Comparison of ENCODE assay signal across 15 mouse cellular contexts in the genomic region with DNA sequence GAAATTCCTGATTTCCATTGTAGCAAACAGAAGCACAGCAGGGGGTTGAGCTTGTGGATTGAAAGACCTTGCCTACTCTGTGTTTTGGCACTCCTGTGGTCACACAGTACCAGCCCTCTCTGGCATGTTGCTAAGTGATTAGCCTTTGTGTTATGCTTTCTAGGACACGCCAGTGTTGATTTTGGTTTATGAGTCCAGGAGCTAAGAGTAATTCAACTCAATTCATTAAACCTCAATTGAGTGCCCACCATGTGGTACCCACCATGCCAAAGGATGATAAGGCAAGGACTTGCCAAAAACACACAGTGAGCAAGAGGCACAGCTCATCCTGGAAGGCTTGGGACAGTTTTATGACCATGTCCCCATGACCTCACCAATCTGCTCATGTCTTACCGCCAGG.
DNase-seq lines count a peak whose midpoint lies in the region; ATAC-seq and TF ChIP-seq lines count a peak whose summit lies in the region.
"Had no signal": no experiment of that assay in that cellular context is flagged by ENCODE, and none has a peak within 500 bp of the region (broad histone marks: within the 10 kb centered on the region; RNA-seq: fewer than 3 reads in every experiment).

No protein-coding gene starts in this region.

- no peak for TF ChIP-seq CTCF in lung, embryonic 14.5 days (IDR thresholded peaks at IDR 0.05; ENCODE audit: low read depth)
- TF ChIP-seq CTCF in lung, postnatal 0 days (IDR thresholded peaks at IDR 0.05), result no peak

- no peak overlapping the region for H3K9ac ChIP-seq in lung, embryonic 14.5 days
- no peak overlapping the region for H3K9ac ChIP-seq in lung, postnatal 0 days (replicated peaks; ENCODE audit: low read depth)
- no peak overlapping the region for H3K9ac ChIP-seq in hindbrain, embryonic 14.5 days
- H3K9ac ChIP-seq: embryonic facial prominence, embryonic 15.5 days; heart, embryonic 13.5 days had no signal

- peak; percentile 3 for DNase-seq in lung, embryonic 14.5 days
- no peak for DNase-seq in lung, postnatal 0 days (ENCODE audit: low spot score)
- peak; percentile 47 for DNase-seq in embryo, embryonic 10.5 days (ENCODE audit: low spot score)
- DNase-seq in hindbrain, embryonic 14.5 days (ENCODE audit: low spot score), result peak; percentile 49
- DNase-seq in retina, postnatal 1 day, result peak; percentile 84
- no peak for DNase-seq in adrenal gland, postnatal 14 days
- no peak for DNase-seq in gastrocnemius, postnatal 36 days
- DNase-seq: cerebellum, adult 18-20 months; gastrocnemius, adult 2 months; kidney, postnatal 14 days; lung, postnatal 4 days; right cerebral cortex, adult 18-20 months; thymus, postnatal 25 days had no signal

- no peak for ATAC-seq in lung, embryonic 14.5 days (ENCODE audit: insufficient read depth)
- ATAC-seq in lung, postnatal 0 days, result no peak
- ATAC-seq in hindbrain, embryonic 14.5 days (ENCODE audit: low FRiP score), result peak; percentile 65; the same call in 1 of the 2 replicates

- intact Hi-C loops in gastrocnemius, postnatal 36 days (cut with DNase I), result no loop called here

- H3K36me3 ChIP-seq in lung, embryonic 14.5 days (ENCODE audit: insufficient read depth), result no peaks in the 10 kb centered on the region
- no peaks in the 10 kb centered on the region for H3K36me3 ChIP-seq in lung, postnatal 0 days (ENCODE audit: insufficient read depth, low read length)
- no peaks in the 10 kb centered on the region for H3K36me3 ChIP-seq in hindbrain, embryonic 14.5 days (replicated peaks; ENCODE audit: control insufficient read depth, insufficient read depth)
- H3K36me3 ChIP-seq: embryonic facial prominence, embryonic 15.5 days; heart, embryonic 13.5 days had no signal

- 68% methylated on average over 2 of the region's 2 CpGs for WGBS in lung, embryonic 14.5 days
- WGBS in lung, postnatal 0 days, result 62% methylated on average over 2 of the region's 2 CpGs
- 27% methylated on average over 2 of the region's 2 CpGs for WGBS in hindbrain, embryonic 14.5 days

- no peak for TF ChIP-seq EP300 in lung, postnatal 0 days (IDR thresholded peaks at IDR 0.05)

- no peaks in the 10 kb centered on the region for H3K27me3 ChIP-seq in lung, embryonic 14.5 days (ENCODE audit: insufficient read depth, low read length)
- no peaks in the 10 kb centered on the region for H3K27me3 ChIP-seq in lung, postnatal 0 days (replicated peaks; ENCODE audit: insufficient read depth, low read length)
- no peaks in the 10 kb centered on the region for H3K27me3 ChIP-seq in hindbrain, embryonic 14.5 days (ENCODE audit: control insufficient read depth, insufficient read depth, low read length)
- H3K27me3 ChIP-seq: embryonic facial prominence, embryonic 15.5 days; heart, embryonic 13.5 days had no signal

- H3K27ac ChIP-seq in lung, embryonic 14.5 days (ENCODE audit: low read depth), result no peak overlapping the region
- H3K27ac ChIP-seq in lung, postnatal 0 days (ENCODE audit: low read length), result no peak overlapping the region
- no peak overlapping the region for H3K27ac ChIP-seq in hindbrain, embryonic 14.5 days
- H3K27ac ChIP-seq: embryonic facial prominence, embryonic 15.5 days; gastrocnemius, adult 2 months; heart, embryonic 13.5 days had no signal

- no peak overlapping the region for H3K4me2 ChIP-seq in lung, embryonic 14.5 days
- no peak overlapping the region for H3K4me2 ChIP-seq in lung, postnatal 0 days (replicated peaks; ENCODE audit: low read depth, low read length)
- H3K4me2 ChIP-seq in hindbrain, embryonic 14.5 days (replicated peaks), result no peak overlapping the region
- H3K4me2 ChIP-seq: embryonic facial prominence, embryonic 15.5 days; heart, embryonic 13.5 days had no signal

- H3K4me3 ChIP-seq in lung, embryonic 14.5 days (ENCODE audit: low read depth, low read length), result no peak overlapping the region
- H3K4me3 ChIP-seq in lung, postnatal 0 days (ENCODE audit: low read depth, low read length), result no peak overlapping the region
- H3K4me3 ChIP-seq in hindbrain, embryonic 14.5 days (replicated peaks; ENCODE audit: low read length), result no peak overlapping the region
- H3K4me3 ChIP-seq: embryonic facial prominence, embryonic 15.5 days; gastrocnemius, adult 2 months; heart, embryonic 13.5 days had no signal

- no peaks in the 10 kb centered on the region for H3K4me1 ChIP-seq in lung, embryonic 14.5 days (ENCODE audit: insufficient read depth)
- no peaks in the 10 kb centered on the region for H3K4me1 ChIP-seq in lung, postnatal 0 days (ENCODE audit: insufficient read depth, low read depth, low read length)
- peaks cover 4% of the 10 kb centered on the region; the same call in 1 of the 2 replicates for H3K4me1 ChIP-seq in hindbrain, embryonic 14.5 days (replicated peaks; ENCODE audit: control insufficient read depth, insufficient read depth, low read length)
- H3K4me1 ChIP-seq: heart, embryonic 13.5 days had no signal

- H3K9me3 ChIP-seq in lung, embryonic 14.5 days (ENCODE audit: low read depth, low read length), result no peaks in the 10 kb centered on the region
- H3K9me3 ChIP-seq in lung, postnatal 0 days (ENCODE audit: low read length), result no peaks in the 10 kb centered on the region
- H3K9me3 ChIP-seq in hindbrain, embryonic 14.5 days (ENCODE audit: control insufficient read depth, low read length), result no peaks in the 10 kb centered on the region
- H3K9me3 ChIP-seq: embryonic facial prominence, embryonic 15.5 days; heart, embryonic 13.5 days had no signal

Comparison
In these comparisons a context has a peak if more than half of its experiments do, and no peak if none do; other contexts are left out.
1. DNase-seq: peak in lung, embryonic 14.5 days (single experiment), embryo, embryonic 10.5 days (single experiment), hindbrain, embryonic 14.5 days (single experiment) and retina, postnatal 1 day (single experiment); none in lung, postnatal 0 days (single experiment), adrenal gland, postnatal 14 days (single experiment) and gastrocnemius, postnatal 36 days (0 of 2).